Mouse (Mus musculus) frontal cortex, postnatal 36 days (tissue): ENCODE data around the gene Scn5a.

Experiments
- DNase-seq, 2 experiments: peaks; one replicate each; pipeline ENCODE4 v3.0.0; 2022; ENCODE audit warnings: low spot score in 2 of 2

Gene Scn5a

DNA sequence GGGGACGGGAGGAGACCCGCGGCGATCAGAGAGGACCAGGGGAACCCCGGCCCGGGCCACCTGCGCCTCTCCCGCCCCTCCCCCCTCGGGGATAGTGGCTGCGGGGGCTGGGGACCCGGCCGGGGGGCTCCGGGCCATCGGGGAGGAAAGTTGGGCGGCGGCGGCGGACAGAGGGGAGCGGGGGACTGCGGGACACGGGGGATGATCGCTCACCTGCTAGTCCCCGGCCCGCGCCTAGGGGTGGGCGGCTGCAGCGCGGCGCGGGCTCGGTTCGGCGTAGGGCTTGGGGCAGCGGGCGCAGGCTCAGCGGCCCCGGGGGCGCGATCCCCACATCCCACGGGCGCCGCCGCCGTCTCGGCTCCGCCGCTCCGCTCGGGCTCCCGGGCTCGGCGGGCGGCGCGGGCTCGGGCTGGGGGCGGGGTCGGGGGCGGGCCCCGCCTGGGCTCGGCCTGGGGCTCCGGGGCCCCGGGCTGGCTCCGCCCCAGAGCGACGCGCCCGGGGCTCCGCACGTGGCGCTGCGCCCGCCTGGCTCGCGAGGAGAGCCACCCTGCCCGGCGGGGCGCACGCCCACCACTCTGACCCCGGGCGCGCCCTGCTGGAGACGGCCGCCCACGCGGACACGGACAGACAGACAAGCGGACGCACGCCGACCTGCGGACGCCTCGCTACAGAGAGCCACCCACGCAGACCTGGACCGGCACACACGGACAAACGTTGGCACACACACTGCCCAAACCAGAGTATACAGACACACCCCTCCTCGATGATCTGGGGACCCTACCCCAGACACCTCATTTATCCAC, at the start of gene Scn5a:
Gene Scn5a (minus strand): TSS at position 381 of the 803 bp plus-strand sequence.
- no peak for DNase-seq

DNA sequence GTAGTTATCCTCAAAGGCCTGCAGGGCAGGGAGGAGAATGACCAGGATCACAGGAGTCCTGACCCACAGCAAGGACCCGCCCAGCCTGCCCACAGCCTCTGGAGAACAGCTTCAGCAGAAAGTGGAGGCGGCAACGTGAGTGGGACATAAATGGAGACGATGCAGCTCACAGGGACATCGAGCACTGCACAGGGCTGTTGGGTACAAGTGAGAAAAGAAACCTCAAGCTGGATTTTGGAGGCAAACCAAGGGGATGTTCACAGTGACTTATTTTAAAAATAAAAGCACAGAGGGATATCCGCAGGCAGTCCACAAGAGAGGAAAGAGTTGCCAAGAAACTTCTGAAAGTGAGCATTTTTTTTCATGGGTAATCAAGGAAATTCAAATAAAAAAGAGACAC, 48.4 kb upstream of the Scn5a start:
- peak; percentile 6 to 20 for DNase-seq

DNA sequence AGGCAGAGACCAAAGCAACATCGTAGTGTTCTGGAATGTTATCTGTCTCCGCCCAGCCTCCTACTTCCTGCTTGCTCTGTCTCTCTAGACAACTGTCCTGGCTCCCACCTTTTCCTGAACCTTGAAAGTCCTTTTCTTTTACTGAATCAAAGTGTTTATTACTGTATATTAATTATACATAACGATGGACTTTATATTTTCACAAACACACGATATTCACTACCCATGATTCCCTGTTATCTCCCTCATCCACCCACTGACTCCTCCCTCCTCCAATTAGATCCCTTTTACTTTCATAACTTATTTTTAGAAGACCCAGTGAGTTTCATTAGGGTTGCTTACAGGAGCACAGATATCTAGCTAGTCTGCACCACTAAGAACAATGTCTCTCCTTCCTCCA, 45.3 kb upstream of the Scn5a start:
- DNase-seq, result no peak

DNA sequence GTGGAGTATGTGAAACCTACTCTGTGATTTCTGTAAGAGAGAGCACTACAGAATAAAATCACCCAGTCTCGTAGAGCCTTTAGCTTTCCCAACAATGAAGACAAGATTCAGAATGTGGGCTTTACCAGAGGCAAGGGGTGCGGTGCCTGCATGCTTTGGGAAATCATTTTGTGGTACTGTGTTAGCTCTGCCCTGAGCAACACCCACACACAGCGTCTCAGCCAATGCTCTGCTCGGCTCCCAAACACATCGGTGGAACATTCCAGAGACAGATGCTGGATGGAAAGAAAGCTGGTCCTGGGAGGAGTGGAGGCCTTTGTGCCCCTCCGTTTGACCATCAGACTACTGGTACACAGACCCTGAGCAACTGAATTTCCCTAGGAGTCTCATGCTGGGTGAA, 36.0 kb upstream of the Scn5a start:
- peak in 1 of 2 experiments; percentile 16 for DNase-seq

DNA sequence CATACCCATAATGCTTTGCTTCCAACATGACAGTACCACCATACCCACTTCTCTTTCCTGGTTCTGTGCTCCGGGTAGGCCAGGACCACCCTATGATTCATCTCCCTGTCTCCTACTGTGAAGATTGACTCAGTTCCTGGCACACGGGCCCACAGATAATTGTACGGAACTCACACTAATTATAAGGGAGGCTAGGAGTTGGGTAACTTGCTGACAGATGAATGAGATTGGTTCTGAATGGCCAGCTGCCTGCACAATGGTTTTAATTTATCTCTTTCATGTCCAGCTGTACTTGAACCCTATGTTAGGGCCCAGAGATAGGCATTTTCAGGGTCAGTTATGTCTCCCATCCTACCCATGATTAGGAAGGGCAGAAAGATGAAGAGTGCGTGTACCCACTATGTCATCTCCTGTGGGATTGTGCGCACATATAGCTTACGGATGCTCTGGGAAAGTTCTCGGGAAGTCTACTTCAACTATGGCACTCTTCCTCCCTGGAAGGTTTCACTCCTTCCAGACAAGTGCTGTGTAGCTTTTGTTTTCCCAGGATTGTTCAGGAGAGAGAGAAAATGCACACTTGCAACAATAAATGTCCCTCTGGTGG, 31.8 kb upstream of the Scn5a start:
- DNase-seq, result no peak

DNA sequence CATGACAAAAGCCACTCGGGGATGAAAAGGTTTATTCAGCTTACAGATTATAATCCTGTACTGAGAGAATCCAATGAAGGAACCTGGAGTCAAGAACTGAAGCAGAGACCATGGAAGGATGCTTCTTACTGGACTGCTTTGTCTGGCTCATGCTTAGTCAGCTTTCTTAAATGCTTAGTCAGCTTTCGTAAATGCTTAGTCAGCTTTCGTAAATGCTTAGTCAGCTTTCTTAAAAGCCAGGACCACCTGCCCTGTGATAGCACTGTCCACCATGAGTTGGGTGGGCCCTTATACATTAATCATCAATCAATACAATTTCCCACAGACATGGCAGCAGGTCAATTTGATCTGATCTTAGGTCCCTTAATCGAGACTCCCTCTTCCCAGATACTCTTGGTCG, 28.1 kb upstream of the Scn5a start:
- DNase-seq, result no peak

DNA sequence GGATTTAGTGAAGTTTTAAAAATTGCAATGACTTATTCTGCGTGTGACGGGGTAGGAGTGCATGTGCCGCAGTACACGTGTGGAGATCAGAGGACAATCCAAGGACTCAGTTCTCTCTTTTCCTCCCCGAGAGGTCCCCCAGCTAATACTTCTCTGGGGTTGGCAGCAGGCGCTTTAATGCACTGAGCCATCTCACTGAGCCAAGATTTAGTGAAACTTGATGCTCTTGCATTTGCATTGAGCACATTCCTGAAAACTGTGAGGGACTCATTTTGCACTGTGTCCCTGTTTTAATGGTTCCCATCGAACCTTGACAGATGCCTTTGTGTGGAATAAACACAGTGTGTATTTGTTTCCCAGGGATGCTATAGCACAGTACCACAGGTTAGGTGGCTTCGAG, 25.8 kb upstream of the Scn5a start:
- no peak for DNase-seq

DNA sequence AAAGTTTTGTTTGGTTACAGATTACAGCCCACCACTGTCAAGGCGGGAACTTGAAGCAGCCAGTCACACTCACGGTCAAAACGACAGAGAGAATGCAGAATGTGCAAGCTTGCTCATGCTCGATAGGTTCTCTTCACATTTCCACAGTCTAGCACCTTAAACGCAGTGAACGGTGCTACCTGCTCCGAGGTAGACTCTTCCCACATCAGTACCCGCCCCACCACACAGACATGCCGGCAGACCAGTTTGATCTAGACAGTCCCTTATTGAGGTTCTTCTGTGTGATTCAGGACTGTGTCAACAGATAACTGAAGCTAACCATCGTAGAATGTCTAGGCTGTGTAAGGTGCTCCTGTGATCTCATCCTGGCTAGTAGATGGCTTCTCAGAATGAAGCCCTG, 19.7 kb upstream of the Scn5a start:
- no peak for DNase-seq

DNA sequence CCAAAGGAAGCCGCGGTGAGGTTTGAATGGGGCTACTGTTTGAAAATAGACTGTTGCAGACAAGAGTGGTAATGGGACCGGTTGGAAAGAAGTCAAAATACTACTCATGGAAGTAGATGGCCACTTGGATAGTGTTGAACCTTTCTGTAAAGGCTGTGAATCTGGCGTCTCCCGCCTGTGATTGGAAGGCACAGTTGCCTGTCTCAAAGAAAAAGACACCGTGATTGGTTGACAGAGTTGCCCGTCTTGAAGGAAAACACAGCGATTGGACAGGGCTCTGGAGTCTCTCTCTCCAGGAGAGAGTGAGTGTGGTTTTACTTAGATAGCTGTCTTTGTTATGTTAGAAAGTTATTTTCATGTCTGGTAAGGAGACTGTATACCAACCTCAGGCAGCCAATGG, 18.5 kb upstream of the Scn5a start:
- DNase-seq, result no peak

DNA sequence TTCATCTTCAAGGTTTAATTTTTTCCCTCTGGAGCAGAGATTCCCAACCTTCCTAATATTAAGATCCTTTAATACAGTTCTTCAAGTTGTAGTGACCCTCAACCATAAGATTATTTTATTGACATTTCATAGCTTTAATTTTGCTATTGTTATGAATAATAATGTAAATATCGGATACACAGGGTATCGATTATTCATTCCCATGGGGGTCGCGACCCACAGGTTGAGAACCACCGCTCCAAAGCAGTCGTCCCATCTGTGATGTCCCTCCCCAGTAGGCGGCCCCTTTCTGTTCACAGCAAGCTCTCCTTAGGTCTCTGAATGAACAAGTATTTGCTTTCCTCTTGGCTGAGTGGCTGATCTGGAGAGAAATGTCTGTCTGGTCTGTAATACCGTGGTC, 10.8 kb upstream of the Scn5a start:
- DNase-seq, result no peak

DNA sequence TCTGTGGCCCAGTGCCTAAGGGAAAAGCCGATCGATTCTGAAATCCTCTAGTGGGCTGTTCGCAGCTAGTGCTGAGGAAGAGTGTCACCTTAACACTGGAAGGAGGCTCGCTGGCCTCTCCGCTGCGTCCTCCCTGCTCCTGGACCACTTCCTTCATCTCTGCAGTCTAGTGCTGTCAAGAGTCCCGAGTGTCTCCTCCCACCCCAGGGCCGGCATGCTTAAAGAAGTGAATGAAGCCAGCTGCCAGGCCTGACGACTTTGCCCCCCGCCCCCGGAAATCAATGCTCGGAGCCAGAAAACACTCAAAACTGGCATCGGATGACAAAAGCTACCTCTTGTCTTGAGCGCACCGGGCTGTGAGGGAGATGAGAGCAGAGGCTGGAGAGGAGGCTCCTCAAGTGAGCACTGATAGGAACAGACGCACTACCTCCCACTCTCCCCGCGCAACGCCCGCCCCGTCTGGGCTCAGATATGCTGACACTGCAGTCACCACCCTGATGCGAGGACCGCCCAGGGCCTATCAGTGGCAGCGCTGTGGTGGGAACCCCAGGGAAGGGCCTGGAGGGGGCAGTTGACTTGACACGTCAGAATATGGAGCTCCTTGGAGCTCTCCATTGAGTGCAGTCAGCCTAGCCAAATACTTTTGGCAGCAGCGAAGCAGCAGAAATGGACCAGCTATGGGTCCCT, 10.1 kb upstream of the Scn5a start:
- DNase-seq, result no peak

DNA sequence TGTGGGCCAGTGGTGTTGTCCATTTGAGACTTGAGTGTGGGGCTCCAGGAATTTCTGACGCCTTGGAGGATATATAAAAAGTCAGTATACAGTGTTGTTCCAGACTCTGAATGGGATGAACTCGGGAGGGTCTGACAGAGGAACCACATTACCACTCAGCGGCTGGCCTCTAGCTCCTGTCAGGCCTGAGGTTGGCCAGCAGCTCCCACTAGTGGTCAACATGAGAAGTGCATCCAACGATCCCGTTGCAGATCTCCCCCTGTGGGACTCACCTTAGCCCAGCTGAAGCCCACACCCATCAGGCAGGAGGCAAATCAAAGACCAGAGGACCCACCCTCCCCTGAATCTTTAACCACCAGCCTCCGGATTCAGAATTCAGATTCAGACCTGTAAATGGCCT, 1.9 kb upstream of the Scn5a start:
- peak; percentile 81 for DNase-seq

DNA sequence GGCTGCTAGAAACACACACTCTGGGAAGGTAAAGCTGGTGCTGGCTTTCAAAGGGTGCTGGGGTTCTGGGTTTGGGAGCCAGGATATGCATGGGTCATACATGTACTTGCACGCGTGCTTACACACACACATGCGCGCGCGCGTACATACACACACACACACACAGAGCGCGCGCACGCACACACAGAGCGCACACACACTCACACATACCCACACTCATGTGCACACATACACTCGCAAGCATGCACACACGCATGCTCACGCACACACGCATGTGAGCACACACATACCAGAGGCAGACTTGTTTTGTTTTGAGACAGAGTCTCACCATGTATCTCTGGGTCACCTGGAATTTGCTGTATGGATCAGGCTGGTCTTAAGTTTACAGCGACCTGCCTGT, 1.4 kb upstream of the Scn5a start:
- no peak for DNase-seq

DNA sequence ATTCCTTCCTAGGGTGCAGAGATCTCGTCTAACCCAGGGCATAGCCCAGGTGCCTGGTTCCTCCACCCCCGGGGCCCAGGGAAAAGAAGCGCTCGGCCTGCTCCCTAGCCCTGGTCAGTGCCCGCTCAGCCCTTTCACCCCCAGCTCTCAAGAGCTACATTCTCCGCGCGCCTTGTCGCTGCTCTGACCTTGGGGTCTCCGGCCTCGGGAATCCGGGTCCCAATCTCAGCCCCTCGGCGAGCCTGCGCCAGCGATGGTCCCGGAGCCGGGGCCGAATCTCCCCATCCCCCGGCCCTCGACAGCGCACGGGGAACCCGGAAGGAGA, 543 bp downstream of the Scn5a start:
- DNase-seq, result no peak

DNA sequence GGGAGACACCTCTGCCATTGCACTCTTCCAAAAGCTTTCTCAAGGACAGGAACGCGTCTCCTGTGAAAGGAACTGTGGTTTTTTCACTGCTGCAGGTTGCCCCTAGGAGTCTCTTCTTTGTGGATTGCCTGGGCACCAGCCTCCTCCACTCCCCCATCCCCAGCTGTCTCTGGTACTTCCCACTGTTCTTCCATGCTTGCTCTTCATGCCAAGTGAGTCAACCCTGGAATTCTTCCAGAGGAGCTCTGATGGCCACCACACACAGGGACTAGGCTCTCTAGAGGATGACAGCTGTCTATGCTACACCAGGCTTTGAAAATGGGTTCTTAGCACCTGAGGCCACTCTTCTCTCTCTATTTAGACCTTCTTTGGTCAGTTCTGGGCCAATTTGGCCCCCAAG, 1.8 kb downstream of the Scn5a start:
- peak in 1 of 2 experiments; percentile 48 for DNase-seq

DNA sequence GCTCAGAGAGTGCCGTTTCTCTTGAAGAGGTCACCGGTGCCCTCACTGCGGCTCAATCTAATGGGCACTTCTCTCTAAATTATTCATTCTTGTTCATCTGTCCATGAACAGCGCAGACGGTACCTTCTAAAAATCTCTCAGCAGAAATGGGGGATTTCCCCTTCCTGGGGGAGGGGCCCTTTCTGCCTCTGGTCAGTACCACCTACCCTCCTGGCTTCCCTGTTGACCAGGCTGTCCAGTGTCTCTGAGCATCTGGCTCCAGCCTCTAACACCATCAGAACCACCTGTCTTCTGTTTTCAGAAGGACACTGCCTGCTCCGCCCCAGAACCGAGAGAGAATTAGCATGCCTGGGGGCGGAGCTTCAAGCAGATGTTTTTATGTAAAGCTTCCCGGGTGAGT, 3.1 kb downstream of the Scn5a start:
- DNase-seq, result no peak

DNA sequence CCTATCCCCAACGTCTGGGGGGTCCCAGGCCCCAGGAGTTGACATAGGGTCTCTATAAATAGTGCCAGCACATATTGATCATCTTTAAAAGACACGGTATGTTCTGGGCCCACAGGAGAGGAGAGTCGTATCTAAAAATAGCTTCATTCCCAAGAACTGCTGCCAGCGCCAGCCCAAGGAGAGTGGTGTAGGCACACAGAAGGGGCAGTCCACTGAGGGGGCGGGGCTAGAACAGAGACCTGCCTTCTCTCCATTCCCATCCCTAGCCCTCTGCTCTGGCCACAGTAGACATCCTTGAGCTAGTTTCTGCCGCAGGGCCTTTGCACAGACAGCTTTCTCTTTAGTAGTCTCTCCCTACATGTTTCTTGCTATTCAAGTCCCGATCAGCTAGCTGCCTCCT, 4.5 kb downstream of the Scn5a start:
- no peak for DNase-seq

DNA sequence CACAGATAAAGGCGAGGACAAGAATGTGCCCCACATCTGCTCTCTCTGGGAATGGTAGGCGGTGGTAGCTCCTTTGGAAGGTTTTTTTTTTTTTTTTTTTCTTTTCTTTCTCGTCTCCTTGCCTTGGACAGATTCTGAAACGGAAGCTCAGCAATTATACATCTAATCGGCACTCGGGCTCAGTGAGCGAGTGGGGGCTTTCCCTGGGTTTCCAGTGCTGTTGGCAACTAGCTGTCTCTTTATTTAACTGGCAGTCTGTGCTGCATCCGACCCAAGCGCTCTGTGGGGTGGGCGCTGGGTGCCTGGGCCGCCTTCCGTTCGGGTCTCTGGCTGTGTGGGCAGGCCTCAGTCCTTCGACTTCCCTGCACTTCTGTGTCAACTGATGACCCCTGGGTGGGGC, 5.8 kb downstream of the Scn5a start:
- no peak for DNase-seq

DNA sequence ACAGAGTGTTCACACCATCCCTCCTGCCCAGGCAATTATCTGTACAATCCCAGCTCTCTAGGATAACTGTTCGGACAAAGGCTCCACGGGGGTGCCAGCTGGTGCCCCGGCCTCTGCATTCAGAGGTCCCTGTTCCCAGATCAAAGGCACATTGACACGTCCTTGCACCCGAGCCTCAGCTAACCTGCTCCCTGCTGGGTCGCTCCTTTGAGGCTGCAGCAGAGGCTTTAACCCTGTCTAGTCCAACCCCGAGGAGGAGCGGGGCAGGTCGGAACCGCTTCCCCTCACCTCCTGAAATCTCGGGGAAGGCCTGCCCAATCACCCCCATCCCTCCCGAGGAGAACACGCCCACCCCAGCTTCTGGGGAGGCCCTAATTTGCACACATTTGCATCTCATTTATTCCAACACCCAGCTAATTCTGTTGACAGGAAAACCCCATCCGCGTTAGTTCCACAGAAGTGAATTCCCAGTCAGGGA, 7.4 kb downstream of the Scn5a start:
- DNase-seq, result no peak

DNA sequence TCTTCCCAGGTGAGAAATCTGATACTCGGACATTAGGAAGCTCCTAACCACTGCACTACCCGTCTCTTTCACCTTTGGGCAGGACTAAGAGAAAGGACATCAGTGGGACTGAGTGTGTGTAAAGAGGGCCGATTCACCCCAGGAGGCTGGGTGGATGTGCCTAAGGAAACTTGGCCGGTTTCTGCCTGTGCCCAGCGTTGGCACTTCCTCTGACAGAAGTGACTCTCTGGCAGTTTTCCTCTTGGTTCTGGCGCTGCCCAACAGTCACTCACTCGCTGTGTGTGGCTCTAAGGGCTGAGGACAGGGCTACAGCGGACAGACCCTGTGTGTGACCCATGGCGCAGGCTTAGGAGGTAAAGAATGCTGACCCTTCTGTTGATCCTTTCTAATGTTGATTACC, 8.2 kb downstream of the Scn5a start:
- no peak for DNase-seq

DNA sequence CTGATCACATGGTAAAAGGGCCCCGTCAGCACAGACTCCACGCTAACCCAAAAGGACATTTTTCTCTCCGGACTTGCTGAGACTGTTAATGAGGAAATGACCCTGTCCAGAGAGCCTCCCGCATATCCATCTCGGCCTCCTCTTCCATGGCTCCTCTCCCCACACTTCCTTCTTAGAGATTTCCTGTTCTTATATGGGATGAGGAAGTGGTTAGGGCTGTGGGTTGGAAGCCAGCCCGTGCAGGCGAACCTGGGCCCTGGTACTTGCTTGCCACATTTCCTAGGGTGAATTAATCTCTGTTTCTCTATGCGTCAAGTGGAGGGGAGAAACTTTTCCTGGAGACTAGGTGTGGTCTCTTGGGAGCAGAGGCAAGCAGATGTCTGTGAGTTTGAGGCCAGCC, 10.1 kb downstream of the Scn5a start:
- DNase-seq, result no peak

DNA sequence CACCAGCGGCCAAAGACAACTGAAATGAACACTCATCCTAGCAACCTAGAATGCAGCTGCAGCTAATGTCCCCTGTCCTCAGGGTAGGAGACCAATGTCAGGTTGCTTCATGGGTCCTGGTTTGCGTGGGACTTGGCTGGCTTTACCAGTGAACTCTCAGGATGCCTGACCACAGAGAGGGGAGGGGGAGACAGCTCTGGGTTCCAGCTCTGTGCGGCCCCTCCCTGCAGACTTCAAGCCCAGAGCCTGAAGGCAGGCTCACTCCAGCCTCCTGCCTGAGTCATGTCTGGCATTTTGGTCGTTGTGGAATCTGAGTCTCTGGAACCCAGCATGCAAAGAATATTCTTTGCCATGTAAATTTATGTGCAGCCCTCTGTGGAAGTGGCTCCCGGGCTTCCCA, 11.0 kb downstream of the Scn5a start:
- DNase-seq, result peak in 1 of 2 experiments; percentile 21

DNA sequence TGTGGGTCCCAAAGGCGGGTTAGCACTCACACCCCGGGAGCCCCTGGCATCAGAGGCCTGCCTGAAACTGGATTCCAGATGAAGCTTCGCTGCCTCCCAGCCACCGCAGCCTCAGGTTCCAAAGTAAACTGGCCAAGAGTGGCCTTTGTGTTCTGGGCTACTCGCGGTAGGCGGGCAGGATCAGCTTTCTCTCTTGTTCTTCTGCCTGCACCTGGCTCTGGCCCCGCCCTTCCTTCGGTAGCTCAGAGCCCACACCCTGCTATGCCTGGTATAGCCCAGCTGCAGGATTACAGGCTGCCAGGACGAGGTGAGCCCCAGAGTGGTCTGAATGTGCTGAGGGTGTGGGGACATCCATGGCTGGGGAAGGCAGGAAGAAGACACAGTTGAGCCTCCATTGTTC, 12.6 kb downstream of the Scn5a start:
- DNase-seq, result no peak
